Mouse (Mus musculus): ENCODE measurements at regions not wholly inside any gene's neighbourhood (a gene's known extent, or its start where the extent isn't known, plus 50 kb on each side); places are given as distances from the start of the nearest gene placed in this dataset.

- no peak for TF ChIP-seq CTCF (IDR thresholded peaks at IDR 0.05; ENCODE audit: insufficient read depth, low read length)
- TF ChIP-seq POLR2A (IDR thresholded peaks at IDR 0.05; ENCODE audit: borderline replicate concordance, extremely low read depth, low read depth, low read length): no peak
Observed at GRCm38 (mm10) chr8:10871451-10871850, 136.8 kb downstream of the Irs2 start.

Data from lung, adult 2 months (tissue).